Comparison of ENCODE assay signal across 8 mouse cellular contexts in the genomic region with DNA sequence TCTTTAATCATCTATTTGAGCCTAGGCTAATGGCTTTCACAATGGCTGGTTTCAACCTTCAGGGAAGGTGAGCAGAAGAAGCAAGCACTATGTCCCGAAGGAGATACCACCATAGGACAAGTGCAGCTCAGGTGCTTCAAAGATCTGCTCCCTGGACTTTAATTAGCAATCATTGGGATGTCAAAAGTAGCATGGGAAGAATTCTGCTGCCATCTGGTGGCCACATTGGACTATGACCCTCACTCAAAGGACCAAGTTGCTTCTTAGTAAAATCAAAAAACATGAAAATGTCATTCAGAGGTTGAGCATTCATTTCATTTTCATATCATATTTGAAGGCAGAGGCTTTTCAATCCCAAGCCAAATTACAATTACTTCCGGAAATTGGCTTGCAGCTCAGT.
DNase-seq lines count a peak whose midpoint lies in the region; ATAC-seq lines count a peak whose summit lies in the region.

No protein-coding gene starts in this region.

- no peak overlapping the region for H3K9ac ChIP-seq in hindbrain, embryonic 12.5 days
- no peak overlapping the region for H3K9ac ChIP-seq in embryonic facial prominence, embryonic 11.5 days (replicated peaks; ENCODE audit: low read length)

- ATAC-seq in hindbrain, embryonic 12.5 days (ENCODE audit: low FRiP score): no peak
- ATAC-seq in embryonic facial prominence, embryonic 11.5 days (replicated peaks; ENCODE audit: insufficient number of reproducible peaks, low FRiP score, low TSS enrichment, low read depth): no peak

- DNase-seq in hindbrain, embryonic 10.5 days (ENCODE audit: low spot score): peak; percentile 48
- peak; percentile 10 to 30 for DNase-seq in CD8-positive naive resting alpha-beta T cell, adult 2 months (ENCODE audit: low read depth in 2 of 2, low spot score in 2 of 2)
- peak; percentile 66 for DNase-seq in adrenal gland, postnatal 14 days
- peak; percentile 77 for DNase-seq in embryonic facial prominence, embryonic 11.5 days (ENCODE audit: low spot score)
- peak; percentile 22 for DNase-seq in layer of hippocampus, adult 9-10 months (ENCODE audit: low spot score)
- DNase-seq in mesoderm, embryonic 11.5 days (ENCODE audit: low read depth, low spot score): peak; percentile 62
- peak; percentile 65 for DNase-seq in thymus, postnatal 4 days

- 0 out of 2 replicates have a peak, but pooled peaks cover 2% of the 10 kb centered on the region for H3K9me3 ChIP-seq in hindbrain, embryonic 10.5 days
- no peaks in the 10 kb centered on the region for H3K9me3 ChIP-seq in hindbrain, embryonic 12.5 days (replicated peaks)
- no peaks in the 10 kb centered on the region for H3K9me3 ChIP-seq in embryonic facial prominence, embryonic 11.5 days (replicated peaks; ENCODE audit: control insufficient read depth, low read length)

- H3K36me3 ChIP-seq in hindbrain, embryonic 10.5 days: no peaks in the 10 kb centered on the region
- H3K36me3 ChIP-seq in hindbrain, embryonic 12.5 days: no peaks in the 10 kb centered on the region
- H3K36me3 ChIP-seq in embryonic facial prominence, embryonic 11.5 days (replicated peaks; ENCODE audit: control insufficient read depth, insufficient read depth, low read depth, low read length): no peaks in the 10 kb centered on the region

- no peak overlapping the region for H3K4me3 ChIP-seq in hindbrain, embryonic 10.5 days
- no peak overlapping the region for H3K4me3 ChIP-seq in hindbrain, embryonic 12.5 days
- no peak overlapping the region for H3K4me3 ChIP-seq in embryonic facial prominence, embryonic 11.5 days (ENCODE audit: low read depth, low read length)

- WGBS in hindbrain, embryonic 10.5 days: 36% methylated on average over 2 of the region's 2 CpGs
- WGBS in hindbrain, embryonic 12.5 days: 37% methylated on average over 2 of the region's 2 CpGs
- WGBS in embryonic facial prominence, embryonic 11.5 days: 41% methylated on average over 2 of the region's 2 CpGs

- no peaks in the 10 kb centered on the region for H3K27me3 ChIP-seq in hindbrain, embryonic 10.5 days (ENCODE audit: insufficient read depth, poor library complexity, severe bottlenecking)
- H3K27me3 ChIP-seq in hindbrain, embryonic 12.5 days: no peaks in the 10 kb centered on the region
- no peaks in the 10 kb centered on the region for H3K27me3 ChIP-seq in embryonic facial prominence, embryonic 11.5 days (ENCODE audit: control insufficient read depth, insufficient read depth, low read length)

- H3K27ac ChIP-seq in hindbrain, embryonic 10.5 days: no peak overlapping the region
- H3K27ac ChIP-seq in hindbrain, embryonic 12.5 days: no peak overlapping the region
- no peak overlapping the region for H3K27ac ChIP-seq in embryonic facial prominence, embryonic 11.5 days (replicated peaks; ENCODE audit: low read depth, low read length)

- no peak overlapping the region for H3K4me2 ChIP-seq in hindbrain, embryonic 12.5 days (replicated peaks)
- no peak overlapping the region for H3K4me2 ChIP-seq in embryonic facial prominence, embryonic 11.5 days (ENCODE audit: low read depth, low read length)

- H3K4me1 ChIP-seq in hindbrain, embryonic 10.5 days (replicated peaks): no peaks in the 10 kb centered on the region
- H3K4me1 ChIP-seq in hindbrain, embryonic 12.5 days: no peaks in the 10 kb centered on the region
- no peaks in the 10 kb centered on the region for H3K4me1 ChIP-seq in embryonic facial prominence, embryonic 11.5 days (ENCODE audit: control insufficient read depth, insufficient read depth, low read length)

Comparison
In these comparisons a context has a peak if more than half of its experiments do, and no peak if none do; other contexts are left out.
1. DNase-seq: peak in every context shown above with its lines; median percentile 77 in embryonic facial prominence, embryonic 11.5 days; 66 in adrenal gland, postnatal 14 days; 65 in thymus, postnatal 4 days; 62 in mesoderm, embryonic 11.5 days; 48 in hindbrain, embryonic 10.5 days; 22 in layer of hippocampus, adult 9-10 months; 20 in CD8-positive naive resting alpha-beta T cell, adult 2 months.